Mouse (Mus musculus): ENCODE data around the gene Stx8. TPM values are rescaled to one million over a fixed set of nuclear protein-coding genes. Genes with fewer than 3 reads are reported as not detected.

Gene Stx8
- polyA plus RNA-seq, 1 experiment from 2014 or later = 83.2 TPM

DNA sequence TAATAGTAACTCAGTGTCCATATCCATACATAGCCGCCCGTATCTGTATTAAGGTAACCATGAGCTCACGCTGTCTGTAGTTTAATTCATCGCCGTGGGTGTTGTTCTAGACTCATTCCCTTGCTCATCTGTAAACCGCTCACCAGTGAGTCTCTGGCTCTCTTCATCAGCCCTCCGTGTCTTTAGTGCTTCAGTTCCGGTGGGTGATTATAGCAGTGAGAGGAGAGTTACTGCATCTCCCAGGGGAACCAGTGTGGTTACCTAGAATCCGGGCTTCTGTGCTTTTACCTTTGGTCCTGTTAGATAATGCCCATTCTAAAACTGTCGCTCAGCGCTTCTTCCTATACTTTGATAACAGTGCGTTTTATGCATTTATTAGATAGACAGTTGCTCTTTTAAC is 116.8 kb downstream of the Stx8 start:
- DNase-seq (ENCODE audit: low spot score) = no peak

DNA sequence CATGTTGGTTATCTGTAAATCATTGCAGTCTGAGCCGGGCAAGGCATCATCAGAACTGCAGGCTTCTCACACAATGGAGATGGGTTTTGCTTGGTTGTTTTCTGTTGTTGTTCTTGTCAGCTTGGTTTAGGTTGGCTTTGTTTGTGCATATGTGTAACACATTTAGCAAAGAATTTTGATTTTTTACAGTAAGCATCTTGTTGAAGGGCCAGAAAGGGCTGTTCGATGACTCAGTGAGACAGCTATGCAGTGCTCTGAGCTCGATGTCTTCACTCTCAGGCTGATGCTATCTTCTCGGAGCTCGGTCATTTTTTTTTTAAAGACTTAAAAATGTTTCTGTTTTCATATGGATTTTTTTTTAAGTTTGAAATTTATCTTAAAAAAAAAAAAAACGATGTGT is 117.6 kb downstream of the Stx8 start:
- DNase-seq (ENCODE audit: low spot score) = no peak

DNA sequence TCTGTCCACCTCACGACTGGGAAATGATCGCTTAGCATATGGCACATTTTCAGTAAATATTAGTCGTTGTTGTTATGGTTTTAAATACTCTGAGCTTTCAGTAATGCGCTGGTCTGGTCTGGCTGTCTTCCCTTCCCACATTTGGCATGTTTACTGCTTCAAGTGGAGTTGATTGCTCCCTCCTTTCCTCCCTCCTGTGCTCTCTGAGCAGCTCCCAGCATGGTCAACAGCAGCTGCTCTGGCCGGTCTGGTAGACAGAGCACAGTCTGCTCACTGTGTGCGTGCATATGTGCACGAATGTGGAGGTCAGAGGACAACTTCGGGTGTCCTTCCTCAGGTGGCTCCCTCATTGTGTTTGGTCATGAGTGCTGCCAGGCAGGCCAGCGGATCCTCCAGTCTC is 120.2 kb downstream of the Stx8 start:
- no peak for DNase-seq (ENCODE audit: low spot score)

DNA sequence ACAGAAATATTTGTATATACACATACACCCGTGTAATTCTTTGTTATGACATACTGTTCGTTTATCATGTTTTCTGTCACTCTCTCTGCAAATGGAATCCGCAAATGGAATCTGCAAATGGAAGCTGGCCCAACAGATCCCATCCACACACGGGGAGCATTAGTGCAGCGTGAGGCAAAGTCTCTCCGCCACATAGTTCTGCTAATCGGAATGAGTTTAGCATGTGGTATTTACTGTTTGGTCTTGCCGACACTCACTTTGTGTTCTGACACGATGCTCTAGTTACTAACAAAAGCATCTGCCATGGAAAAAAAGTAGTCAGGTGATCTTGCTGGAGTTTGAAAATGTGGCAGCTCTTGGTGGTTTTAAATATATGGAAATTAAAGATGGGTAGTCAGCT is 123.4 kb downstream of the Stx8 start:
- DNase-seq (ENCODE audit: low spot score) = no peak

DNA sequence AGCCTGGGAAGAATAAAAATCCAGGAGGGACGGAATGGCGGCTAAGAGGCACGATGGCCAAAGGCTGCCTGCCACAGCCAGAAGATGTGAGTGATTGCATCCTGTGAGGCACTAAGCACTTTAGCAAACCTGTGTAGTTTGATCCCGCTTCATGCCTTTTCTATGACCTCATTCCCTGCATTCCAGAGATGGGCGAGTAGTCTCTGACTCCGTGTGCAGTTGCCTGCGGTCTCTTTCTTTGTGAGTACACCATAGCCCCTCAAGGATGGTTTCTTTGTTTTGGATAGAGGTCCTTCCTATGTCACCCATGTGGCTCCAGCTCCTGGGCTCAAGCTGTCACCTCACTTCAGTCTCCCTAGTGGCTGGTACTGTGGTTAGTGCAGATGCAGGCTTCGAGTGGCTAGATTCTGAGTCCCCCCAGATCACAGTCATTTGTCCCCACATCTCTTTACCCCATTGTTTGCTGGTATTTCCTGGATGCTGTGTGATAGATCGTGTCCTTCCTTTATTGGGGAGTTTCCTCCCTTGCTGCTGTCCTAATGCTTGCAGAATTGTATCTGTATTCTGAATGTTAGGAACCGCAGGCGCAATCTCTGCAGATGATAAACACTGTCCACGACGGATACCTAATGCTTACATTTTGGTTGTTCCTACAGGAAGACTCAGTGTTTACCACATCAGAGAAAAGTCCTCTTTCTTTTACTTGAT is 124.0 kb downstream of the Stx8 start:
- DNase-seq (ENCODE audit: low spot score) = no peak

DNA sequence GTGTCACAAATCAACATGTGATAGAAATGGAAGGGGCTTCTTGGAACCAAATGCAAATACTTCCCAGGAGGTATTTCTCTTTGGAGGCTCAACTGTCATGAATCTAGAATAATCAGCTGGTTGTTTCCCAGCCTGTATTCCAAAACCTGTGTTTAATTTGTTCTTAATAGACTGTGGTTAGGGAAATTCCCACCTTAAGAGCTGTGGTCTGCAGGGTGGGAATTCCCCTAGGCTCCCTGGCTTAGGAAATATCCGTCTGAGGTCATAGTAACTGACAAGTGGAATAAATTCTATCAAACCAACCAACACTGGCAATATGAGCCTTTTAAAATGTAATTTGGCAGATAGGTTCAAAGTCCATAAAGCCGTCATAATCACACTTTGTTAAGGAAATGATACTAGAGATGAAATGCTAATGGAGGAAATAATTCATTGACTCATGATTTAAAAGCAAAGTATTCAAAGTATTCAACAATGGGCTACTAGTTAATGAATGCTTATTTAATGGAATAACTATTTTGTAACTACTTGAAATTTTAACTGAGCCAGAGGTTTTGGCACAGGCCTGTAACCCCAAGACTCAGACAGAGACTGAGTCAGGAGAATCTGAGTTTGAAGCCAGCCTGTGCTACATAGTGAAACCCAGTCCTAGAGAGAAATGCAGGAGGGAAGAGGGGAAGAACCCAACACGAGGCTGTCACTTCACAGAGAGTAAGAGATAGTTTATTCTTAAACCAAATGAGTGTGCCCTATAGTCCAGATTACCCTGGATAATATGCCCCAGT is 126.2 kb downstream of the Stx8 start:
- DNase-seq (ENCODE audit: low spot score) = no peak

DNA sequence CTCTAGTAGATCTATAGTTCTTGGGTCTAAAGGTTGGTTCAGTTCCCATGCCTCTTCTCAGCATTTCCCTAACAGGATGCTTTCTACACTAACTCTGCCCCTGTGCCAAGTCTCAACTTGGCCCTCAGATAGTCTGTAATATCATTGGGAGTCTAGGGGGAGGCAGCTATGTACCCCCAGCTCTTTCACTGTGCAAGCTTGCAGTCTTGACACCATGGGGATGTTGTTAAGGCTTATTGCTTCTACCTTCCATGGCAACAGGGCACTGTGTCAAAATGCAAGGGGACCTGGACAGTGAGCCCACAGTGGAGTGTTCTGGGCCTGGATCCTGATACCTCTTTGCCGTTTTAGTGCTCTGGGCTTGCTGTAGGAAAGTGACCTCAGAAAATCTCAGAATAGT is 135.6 kb downstream of the Stx8 start:
- DNase-seq (ENCODE audit: low spot score) = no peak

DNA sequence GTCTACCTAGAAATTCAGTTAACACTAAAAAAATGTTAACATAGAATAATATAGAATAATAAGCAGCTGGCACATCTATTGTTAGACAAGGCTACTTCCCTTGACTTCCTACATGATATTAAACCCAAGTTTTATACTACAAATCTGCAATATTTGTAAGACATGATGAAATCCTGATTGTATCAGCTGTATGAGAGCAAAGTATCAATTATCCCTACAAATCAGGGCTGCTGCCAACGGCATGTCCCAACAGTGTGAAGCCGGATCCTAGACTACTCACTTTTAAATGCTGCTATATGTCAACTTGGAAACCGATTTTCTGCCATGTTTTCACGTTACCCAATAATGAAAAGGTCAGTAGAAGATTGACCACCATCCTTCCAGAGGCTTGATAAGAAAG is 137.5 kb downstream of the Stx8 start:
- no peak for DNase-seq (ENCODE audit: low spot score)

DNA sequence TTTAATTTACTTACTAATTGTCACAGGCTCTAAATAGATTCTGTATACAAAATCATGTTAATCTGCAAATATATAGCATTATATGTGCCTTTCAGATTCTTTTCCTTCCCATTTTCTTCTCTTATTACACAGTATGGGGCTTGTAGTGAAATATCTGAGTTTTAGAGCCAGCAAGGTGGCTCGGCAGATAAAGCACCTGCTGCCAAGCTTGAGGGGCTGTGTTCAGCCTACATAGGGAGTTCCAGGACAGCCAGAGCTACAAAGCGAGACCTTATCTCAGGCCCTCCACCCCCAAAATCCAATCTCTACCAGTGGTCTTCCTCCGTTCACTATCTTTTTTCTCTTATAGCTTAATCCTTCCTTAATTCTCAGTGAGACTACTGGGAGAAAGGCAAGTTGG is 140.1 kb downstream of the Stx8 start:
- DNase-seq (ENCODE audit: low spot score) = no peak

DNA sequence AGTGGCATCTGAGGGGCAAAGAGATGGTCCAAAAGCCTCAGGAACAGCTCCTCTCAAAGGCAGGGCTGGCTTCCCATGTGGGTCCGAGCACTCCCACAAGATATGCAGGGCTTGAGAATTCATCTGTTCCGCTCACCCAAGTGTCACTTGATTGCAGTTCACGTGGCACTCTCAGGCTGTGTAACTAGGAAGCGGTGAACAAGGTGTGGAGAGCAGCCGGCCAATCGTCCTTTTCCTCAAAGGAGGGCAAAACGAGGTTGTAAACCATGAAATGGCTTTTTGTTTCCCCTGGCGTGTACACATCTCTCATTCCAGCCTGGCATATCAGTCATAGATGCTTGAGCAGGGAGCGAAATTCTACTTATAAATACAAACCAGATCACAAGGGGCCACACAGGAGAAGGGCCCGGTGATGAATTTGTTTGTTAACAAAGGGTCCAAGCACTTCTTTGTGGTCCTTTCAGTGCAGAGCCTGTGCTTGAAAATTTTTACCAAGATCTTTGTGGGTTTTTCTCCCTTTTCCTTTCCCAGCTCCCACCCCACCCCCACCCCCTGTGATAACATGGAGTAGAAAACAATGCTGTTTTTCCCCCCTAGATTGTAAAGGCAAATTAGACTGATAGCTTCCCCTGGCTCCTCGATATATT is 147.6 kb downstream of the Stx8 start:
- DNase-seq (ENCODE audit: low spot score) = no peak

DNA sequence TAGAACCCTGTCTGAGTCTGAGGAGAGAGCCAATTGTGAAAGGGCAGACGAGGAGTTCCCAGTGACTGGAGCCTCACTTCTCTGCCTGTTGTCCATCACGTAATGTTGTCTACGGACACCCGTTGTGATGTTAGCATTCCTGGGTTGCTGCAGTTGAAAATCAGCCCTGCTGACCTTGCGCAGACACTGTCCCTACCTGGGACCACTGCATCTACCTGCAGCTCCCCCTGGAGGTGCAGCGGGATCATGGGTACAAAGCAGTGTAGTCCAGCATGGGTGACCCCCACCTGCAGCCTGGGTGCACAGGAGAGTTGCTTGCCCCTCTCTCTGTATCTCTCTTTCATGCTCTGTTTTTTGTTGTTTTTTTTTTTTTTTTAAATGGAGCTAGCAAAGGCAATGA is 148.2 kb downstream of the Stx8 start:
- DNase-seq (ENCODE audit: low spot score) = no peak

DNA sequence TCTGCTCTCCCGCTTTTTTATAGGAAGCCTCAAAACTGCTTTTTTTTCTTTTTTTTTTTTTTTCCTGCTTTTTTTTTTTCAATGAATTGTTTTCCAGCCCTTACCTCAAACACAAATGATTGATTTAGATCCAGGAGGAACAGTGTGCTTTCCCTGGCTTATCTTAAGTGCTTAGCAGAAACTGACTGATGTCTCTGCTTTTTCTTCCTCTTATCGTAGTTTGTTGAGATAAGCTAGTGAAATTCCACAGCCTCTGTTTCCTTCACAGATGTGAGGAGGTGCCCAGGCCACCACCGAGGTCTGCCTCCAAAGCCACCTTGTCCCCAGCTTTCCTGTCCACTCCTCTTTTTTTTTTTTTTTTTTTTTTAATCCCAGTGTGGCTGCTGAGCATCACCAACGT is 150.2 kb downstream of the Stx8 start:
- no peak for DNase-seq (ENCODE audit: low spot score)

DNA sequence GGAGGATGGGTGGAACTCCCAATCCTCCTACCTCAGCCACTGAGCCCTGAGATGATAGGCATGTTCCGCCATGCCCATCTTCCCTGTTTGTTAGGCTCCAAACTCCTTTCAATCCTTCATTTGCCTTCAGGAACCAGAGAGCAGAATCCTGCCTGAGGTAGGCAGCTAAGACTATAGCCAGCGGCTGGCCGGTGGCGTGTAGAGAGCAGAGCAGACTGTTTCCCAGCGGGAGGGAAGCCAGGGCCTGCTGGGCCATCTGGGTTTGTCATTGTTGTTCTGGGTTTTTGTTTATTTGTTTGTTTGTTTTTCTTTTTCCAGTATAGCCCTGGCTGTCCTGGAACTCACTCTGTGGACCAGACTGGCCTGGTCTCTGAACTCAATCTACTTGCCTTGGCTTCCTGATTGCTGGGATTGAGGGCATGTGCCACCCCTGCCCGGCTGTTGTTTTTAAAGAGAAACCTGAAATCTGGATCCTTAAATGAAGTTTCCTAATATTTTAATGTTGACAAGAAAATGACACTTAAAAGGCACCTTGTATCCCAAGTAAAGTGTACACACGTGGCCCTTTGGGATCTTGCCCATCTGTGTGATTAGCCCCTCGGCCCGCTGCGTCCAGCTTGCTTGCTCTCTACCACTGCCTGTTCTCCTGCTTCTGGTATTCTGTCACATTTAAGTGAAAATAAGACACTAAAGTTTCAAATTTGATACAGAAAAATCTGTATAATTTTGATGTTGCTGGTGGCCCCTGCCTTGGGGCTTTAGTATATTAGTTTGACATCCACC is 152.1 kb downstream of the Stx8 start:
- no peak for DNase-seq (ENCODE audit: low spot score)

DNA sequence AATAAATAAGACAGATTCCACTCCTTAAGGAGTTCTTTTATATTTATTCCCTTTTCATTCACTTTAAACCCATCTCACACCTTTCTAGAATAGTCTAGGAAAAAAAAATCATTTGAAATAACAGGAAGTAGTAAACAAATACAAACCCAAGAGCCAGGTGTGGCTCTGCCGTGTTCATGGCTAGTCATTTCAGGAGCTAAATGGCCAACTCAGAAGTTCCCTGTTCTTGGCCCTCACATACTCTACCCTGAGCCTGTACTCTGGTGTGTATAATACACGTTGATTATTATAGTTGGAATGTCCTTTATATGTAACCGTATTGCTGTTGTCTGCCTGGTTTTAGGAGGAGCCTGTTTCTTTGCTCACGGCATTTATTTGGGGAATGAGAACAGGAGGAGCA is 152.7 kb downstream of the Stx8 start:
- DNase-seq (ENCODE audit: low spot score) = no peak

DNA sequence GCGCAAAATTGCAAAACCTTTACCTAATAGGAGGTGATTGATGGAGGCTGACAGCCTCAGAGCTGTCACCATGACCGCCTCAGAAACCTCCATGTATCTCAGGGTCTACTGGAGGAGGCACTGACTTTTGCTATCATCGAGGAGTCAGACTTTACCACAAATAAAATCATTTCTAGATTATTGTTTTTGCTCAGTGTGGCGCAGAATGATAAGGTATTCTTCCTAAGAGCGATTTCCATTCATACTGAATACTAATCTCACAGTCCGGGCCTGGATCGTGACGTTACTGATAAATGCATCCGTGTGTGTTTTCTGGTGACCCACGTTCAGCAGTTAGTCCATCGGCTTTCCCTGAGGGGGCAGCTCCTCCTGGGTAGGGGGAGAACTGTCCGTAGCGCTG is 153.1 kb downstream of the Stx8 start:
- no peak for DNase-seq (ENCODE audit: low spot score)

DNA sequence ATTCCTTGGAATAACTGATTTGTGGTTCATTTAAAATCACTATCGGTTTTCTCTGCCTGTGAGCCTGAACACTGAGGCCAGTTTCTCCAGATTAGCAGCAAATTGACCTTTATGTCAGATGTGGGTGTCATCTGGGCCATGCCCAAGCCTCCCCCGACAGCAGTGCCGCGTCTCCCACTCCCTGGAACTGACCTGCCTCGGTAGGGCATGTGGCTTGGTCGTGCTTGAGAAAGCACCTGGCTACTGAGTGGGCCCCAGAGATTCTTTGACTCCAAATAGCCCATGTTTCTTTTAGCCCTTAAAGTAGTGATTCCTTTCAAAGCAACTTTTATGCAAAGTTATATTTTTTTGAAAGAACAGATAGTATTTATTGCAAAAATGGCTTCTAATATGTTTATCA is 155.3 kb downstream of the Stx8 start:
- no peak for DNase-seq (ENCODE audit: low spot score)

DNA sequence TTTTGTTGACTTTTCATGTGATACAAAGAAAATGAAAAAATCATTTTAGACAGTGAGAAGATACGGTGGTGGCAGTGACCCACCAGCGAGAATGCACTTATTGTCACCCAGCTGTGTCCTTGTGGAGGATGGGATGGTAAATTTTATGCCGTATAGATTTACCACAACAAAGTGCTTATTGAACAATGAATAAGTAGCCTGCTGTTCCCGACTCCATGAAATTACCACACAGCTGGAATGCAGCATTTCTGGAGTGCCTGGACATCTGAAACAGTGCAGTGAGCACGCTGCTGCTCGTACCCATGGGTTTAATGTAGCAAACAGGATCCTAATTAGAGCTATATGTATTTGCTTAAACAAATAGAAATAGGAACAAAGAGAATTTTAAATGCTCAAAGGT is 155.7 kb downstream of the Stx8 start:
- no peak for DNase-seq (ENCODE audit: low spot score)

DNA sequence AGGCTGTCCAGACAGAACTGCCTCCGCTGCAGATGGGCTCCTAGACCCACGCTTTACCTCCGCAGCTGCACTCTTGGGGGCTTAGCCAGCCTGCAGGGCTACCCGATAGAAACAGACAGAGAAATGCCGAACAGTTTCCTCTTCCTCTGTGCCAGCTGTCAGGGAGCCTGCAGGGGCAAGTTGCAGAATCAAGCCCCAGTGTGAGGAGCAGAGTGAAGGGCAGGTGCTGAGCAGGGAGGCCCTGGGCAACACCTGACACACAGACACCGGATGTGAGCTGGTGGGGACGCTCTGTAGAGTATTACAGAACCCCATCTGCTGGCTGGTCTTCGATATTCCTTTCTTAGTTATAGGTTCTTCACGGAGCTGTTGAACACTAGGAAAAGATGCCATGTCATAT is 160.1 kb downstream of the Stx8 start:
- DNase-seq (ENCODE audit: low spot score) = peak; percentile 88

DNA sequence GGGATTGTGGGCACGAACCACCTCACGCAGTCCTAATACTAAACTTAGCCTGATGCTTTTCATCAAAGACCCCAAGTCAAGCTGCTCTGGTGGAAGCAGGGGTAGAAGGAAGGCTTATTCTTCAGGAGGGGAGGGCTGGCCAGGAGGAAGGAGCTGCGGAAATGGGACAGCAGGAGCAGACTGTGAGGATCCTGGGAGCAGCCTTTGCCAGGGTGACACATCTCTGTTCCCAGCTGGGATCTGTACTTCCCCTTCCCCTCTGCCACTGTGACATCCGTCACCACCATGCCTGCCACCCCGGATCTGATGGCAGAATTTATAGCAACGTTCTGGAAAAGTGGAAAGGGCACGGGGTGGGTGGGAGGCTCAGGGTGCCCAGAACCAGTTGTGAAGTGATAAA is 168.5 kb downstream of the Stx8 start:
- no peak for DNase-seq (ENCODE audit: low spot score)

DNA sequence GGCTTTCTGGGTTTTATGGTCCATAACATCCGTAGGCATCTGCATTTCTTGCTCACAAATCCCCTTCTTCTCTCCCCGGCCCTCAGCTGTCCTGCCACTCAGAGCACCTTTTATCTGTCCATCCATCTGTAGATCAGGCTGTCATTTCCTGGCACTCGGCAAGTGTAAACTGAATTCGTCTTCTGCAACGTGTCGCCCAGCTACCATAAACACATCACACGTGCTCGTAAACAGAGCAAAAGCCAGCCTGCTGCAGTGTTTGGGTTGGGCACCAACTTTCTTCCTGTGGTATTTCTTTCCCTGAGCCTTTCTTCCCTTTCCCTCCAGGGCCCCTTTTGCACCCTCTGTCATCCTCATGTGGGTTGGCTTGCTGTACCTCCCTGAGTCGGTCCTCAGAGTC is 169.4 kb downstream of the Stx8 start:
- peak; percentile 39 for DNase-seq (ENCODE audit: low spot score)

DNA sequence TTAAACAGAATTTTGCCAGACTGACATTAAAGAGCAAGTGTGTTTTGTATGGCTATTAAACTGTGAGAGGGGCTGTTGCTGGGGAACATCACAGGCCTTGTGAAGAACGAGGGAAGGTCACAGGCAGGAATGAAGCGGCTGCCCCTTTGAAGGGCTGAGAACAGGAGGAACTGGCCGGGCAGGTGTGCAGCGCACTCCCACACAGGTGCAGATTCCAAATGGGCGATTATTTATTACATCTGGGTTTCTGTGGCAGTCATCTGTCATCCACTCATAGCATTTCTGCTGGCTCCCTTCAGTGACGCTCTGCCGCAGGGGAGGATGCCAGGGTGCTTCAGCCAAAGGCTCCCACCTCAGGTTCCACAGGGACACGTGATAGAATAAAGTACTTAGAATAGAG is 170.7 kb downstream of the Stx8 start:
- no peak for DNase-seq (ENCODE audit: low spot score)

DNA sequence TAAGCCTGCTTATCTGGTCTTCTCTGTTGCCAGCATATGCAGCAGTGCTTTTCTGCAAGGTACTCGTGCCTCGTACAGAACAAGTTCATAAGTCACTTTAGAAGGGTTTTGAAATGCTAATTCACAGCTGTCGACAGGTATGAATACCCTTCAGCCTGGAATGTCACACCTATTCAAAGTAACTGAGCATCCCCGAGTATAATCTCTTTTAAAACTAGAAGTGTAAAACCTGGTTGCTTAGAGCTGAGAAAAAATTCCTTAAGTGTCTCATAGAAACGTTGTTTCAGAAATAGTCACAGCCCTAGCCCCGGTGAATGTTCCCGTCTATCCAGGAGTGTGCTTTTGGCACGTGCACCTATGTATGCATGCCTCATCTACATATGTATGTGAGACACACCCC is 176.3 kb downstream of the Stx8 start:
- DNase-seq (ENCODE audit: low spot score) = no peak
